Mouse (Mus musculus) heart, adult 2 months (tissue): Measurements from ENCODE around the gene Elovl7. TPM values are rescaled to one million over a fixed set of nuclear protein-coding genes. Genes with fewer than 3 reads are reported as not detected.

ENCODE experiments used
- DNase-seq, 2 experiments: peaks; one replicate each; pipeline ENCODE4 v3.0.0; 2021
- H3K27ac ChIP-seq: fragments of 200-600 bp; 2 replicates; pipeline ENCODE4 v1.8.1; 2022
- H3K27me3 ChIP-seq: fragments of 200-500 bp; 2 replicates; pipeline ENCODE4 v1.6.1; 2012; ENCODE audit warnings: mild to moderate bottlenecking, low read length, inconsistent platforms, mixed read lengths; ENCODE audit not compliant: control insufficient read depth, insufficient read depth
- H3K36me3 ChIP-seq: fragments of 200-500 bp; 2 replicates; pipeline ENCODE4 v1.6.1; 2012; ENCODE audit warnings: low read length, inconsistent platforms; ENCODE audit not compliant: control insufficient read depth, insufficient read depth
- H3K4me1 ChIP-seq: fragments of 200-500 bp; 2 replicates; pipeline ENCODE4 v1.6.1; 2011; ENCODE audit warnings: low read length; ENCODE audit not compliant: control insufficient read depth, insufficient read depth
- H3K4me3 ChIP-seq: fragments of 200-600 bp; 2 replicates; pipeline ENCODE4 v1.8.1; 2022
- H3K79me2 ChIP-seq: fragments of 200-500 bp; replicated peaks from 2 replicates; pipeline ENCODE4 v1.6.1; 2012; ENCODE audit warnings: mild to moderate bottlenecking, inconsistent platforms, low read length, moderate library complexity, mixed read lengths; ENCODE audit not compliant: control insufficient read depth, insufficient read depth
- H3K9ac ChIP-seq: fragments of 200-500 bp; 2 replicates; pipeline ENCODE4 v1.6.1; 2012; ENCODE audit warnings: low read depth, mild to moderate bottlenecking, control low read depth, inconsistent platforms, low read length, mixed read lengths
- CTCF ChIP-seq: fragments of 200-600 bp; IDR thresholded peaks from 2 replicates; pipeline ENCODE4 v1.8.1; 2022; ENCODE audit warnings: antibody characterized with exemption, mild to moderate bottlenecking, moderate library complexity
- EP300 ChIP-seq: fragments of 200-500 bp; IDR thresholded peaks from 2 replicates; pipeline ENCODE4 v1.6.1; 2011; ENCODE audit warnings: low read depth, low read length, control low read depth; ENCODE audit not compliant: insufficient read depth
- POLR2A ChIP-seq: fragments of 200-500 bp; IDR thresholded peaks from 2 replicates; pipeline ENCODE4 v1.6.1; 2011; ENCODE audit warnings: mild to moderate bottlenecking, low read depth, low read length, control low read depth; ENCODE audit not compliant: insufficient read depth
- WGBS: fragments of 180-500 bp; shearing (Covaris S2); methylation state at CpG from one replicate; pipeline ENCODE4 v1.1.7; 2018; 5-methylcytosine and 5-hydroxymethylcytosine counted together
- intact Hi-C: fragments of 180-260 bp; cut with DNase I; formaldehyde crosslinking; loops from one replicate; pipeline ENCODE4 v1.15.1; 2025
- polyA plus RNA-seq: library from polyadenylated mRNA; depleted of rRNA; stranded (reverse); fragments of >200 nt; gene quantifications from 2 replicates; pipeline ENCODE4 v1.2.3, GENCODE M21; 2012
- total RNA-seq, 2 experiments: library from RNA; stranded (reverse); gene quantifications; 2 replicates each; pipeline ENCODE4 v1.2.3; 2021

Gene Elovl7
- total and polyA plus RNA-seq, 3 experiments: 0.18 to 0.29 (median 0.20) TPM

GRCm38 (mm10) chr13:108184743-108185255 lies 29.4 kb upstream of the Elovl7 start:
- DNase-seq: no peak
- no peak overlapping the region for H3K9ac ChIP-seq
- no peaks in the 10 kb centered on the region for H3K36me3 ChIP-seq
- H3K27ac ChIP-seq: no peak overlapping the region
- intact Hi-C loops: no loop called here
- no peaks in the 10 kb centered on the region for H3K79me2 ChIP-seq
- TF ChIP-seq CTCF (no peak), POLR2A (no peak), EP300 (no peak)
- no peak overlapping the region for H3K4me3 ChIP-seq
- H3K27me3 ChIP-seq: no peaks in the 10 kb centered on the region
- H3K4me1 ChIP-seq: no peaks in the 10 kb centered on the region

- Histone ChIP-seq H3K4me3 (no peak overlapping the region), H3K36me3 (no peaks in the 10 kb centered on the region), H3K27me3 (no peaks in the 10 kb centered on the region), H3K4me1 (no peaks in the 10 kb centered on the region), H3K9ac (no peak overlapping the region), H3K79me2 (no peaks in the 10 kb centered on the region), H3K27ac (no peak overlapping the region)
- WGBS: 97% methylated on average over 3 of the region's 3 CpGs
- no peak for DNase-seq
- intact Hi-C loops: no loop called here
- TF ChIP-seq CTCF (no peak), EP300 (no peak), POLR2A (no peak)
These were observed 28.7 kb upstream of the Elovl7 start for GRCm38 (mm10) chr13:108185530-108185929.

- no peak overlapping the region for H3K27ac ChIP-seq
- DNase-seq: no peak
- no peak for TF ChIP-seq POLR2A
- TF ChIP-seq CTCF: no peak
- TF ChIP-seq EP300: no peak
- H3K27me3 ChIP-seq: no peaks in the 10 kb centered on the region
- no peaks in the 10 kb centered on the region for H3K36me3 ChIP-seq
- intact Hi-C loops: no loop called here
- H3K9ac ChIP-seq: no peak overlapping the region
- H3K4me3 ChIP-seq: no peak overlapping the region
- H3K79me2 ChIP-seq: no peaks in the 10 kb centered on the region
- 72% methylated on average over 4 of the region's 4 CpGs for WGBS
- H3K4me1 ChIP-seq: no peaks in the 10 kb centered on the region
These were observed 26.2 kb upstream of the Elovl7 start for GRCm38 (mm10) chr13:108187994-108188393.

- intact Hi-C loops: loop anchor here (1.0 to 10.0 kb wide), 2 partner anchors 138 to 1024 kb away; no protein-coding TSS in a partner anchor
- H3K4me3 ChIP-seq: no peak overlapping the region
- H3K79me2 ChIP-seq: no peaks in the 10 kb centered on the region
- H3K36me3 ChIP-seq: no peaks in the 10 kb centered on the region
- no peak overlapping the region for H3K9ac ChIP-seq
- 38% methylated on average over 11 of the region's 11 CpGs for WGBS
- no peaks in the 10 kb centered on the region for H3K4me1 ChIP-seq
- H3K27me3 ChIP-seq: no peaks in the 10 kb centered on the region
- no peak for TF ChIP-seq POLR2A
- no peak for TF ChIP-seq EP300
- peak; percentile 77 for TF ChIP-seq CTCF
- H3K27ac ChIP-seq: no peak overlapping the region
- DNase-seq: peak; percentile 26 to 30
These were observed 23.0 kb upstream of the Elovl7 start for GRCm38 (mm10) chr13:108191074-108191720.

GRCm38 (mm10) chr13:108195474-108195873 lies 18.7 kb upstream of the Elovl7 start:
- Histone ChIP-seq H3K36me3 (no peaks in the 10 kb centered on the region), H3K4me3 (no peak overlapping the region), H3K27ac (no peak overlapping the region), H3K9ac (no peak overlapping the region), H3K27me3 (no peaks in the 10 kb centered on the region), H3K4me1 (no peaks in the 10 kb centered on the region), H3K79me2 (no peaks in the 10 kb centered on the region)
- WGBS: 69% methylated on average over 6 of the region's 6 CpGs
- no peak for DNase-seq
- intact Hi-C loops: loop anchor here (10.0 kb wide), 1 partner anchor 1019 kb away; no protein-coding TSS in a partner anchor
- TF ChIP-seq CTCF: no peak
- TF ChIP-seq POLR2A: no peak
- TF ChIP-seq EP300: no peak

GRCm38 (mm10) chr13:108204857-108205256 lies 9.3 kb upstream of the Elovl7 start:
- Histone ChIP-seq H3K4me3 (no peak overlapping the region), H3K9ac (no peak overlapping the region), H3K27ac (no peak overlapping the region), H3K27me3 (no peaks in the 10 kb centered on the region), H3K4me1 (no peaks in the 10 kb centered on the region), H3K79me2 (no peaks in the 10 kb centered on the region), H3K36me3 (no peaks in the 10 kb centered on the region)
- TF ChIP-seq EP300 (no peak), POLR2A (no peak), CTCF (no peak)
- intact Hi-C loops: no loop called here
- DNase-seq: no peak
- WGBS: 77% methylated on average over 3 of the region's 3 CpGs
